Mouse (Mus musculus) hindbrain, postnatal 0 days (tissue): Measurements from ENCODE around the gene Ctsf. TPM values are rescaled to one million over a fixed set of nuclear protein-coding genes. Genes with fewer than 3 reads are reported as not detected.
"Not testable (repeated sequence)": the region's sequence is repeated elsewhere in the genome, so short reads cannot be mapped to it uniquely, and the experiment has no call there.

ENCODE experiments used
- ATAC-seq: fragments of 200-750 bp; cut with Nextera tagmentation; 2 replicates; pipeline ENCODE4 v1.8.0; 2017; ENCODE audit warnings: mild to moderate bottlenecking, moderate TSS enrichment, moderate library complexity
- DNase-seq: peaks from one replicate; pipeline ENCODE4 v3.0.0-alpha.2; 2015; ENCODE audit warnings: low spot score
- H3K27ac ChIP-seq: fragments of 300-500 bp; sonication (generic); 2 replicates; pipeline ENCODE4 v1.5.1; 2014; ENCODE audit warnings: mild to moderate bottlenecking
- H3K27me3 ChIP-seq: fragments of 300-500 bp; sonication (generic); 2 replicates; pipeline ENCODE4 v1.6.1; 2014; ENCODE audit warnings: low read length, mixed read lengths; ENCODE audit not compliant: insufficient read depth
- H3K36me3 ChIP-seq: fragments of 300-500 bp; sonication (generic); 2 replicates; pipeline ENCODE4 v1.6.1; 2014; ENCODE audit warnings: low read length, mixed read lengths; ENCODE audit not compliant: insufficient read depth
- H3K4me1 ChIP-seq: fragments of 300-500 bp; sonication (generic); 2 replicates; pipeline ENCODE4 v1.6.1; 2014; ENCODE audit warnings: antibody characterized with exemption, low read length, mixed read lengths; ENCODE audit not compliant: insufficient read depth
- H3K4me2 ChIP-seq: fragments of 300-500 bp; sonication (generic); 2 replicates; pipeline ENCODE4 v1.6.1; 2014; ENCODE audit warnings: low read depth, mild to moderate bottlenecking, low read length, moderate library complexity, mixed read lengths
- H3K4me3 ChIP-seq: fragments of 300-500 bp; sonication (generic); 2 replicates; pipeline ENCODE4 v1.5.1; 2014; ENCODE audit warnings: low read length
- H3K9ac ChIP-seq: fragments of 300-500 bp; sonication (generic); replicated peaks from 2 replicates; pipeline ENCODE4 v1.6.1; 2014; ENCODE audit warnings: mild to moderate bottlenecking, low read length, moderate library complexity, mixed read lengths
- H3K9me3 ChIP-seq: fragments of 300-500 bp; sonication (generic); 2 replicates; pipeline ENCODE4 v1.6.1; 2016; ENCODE audit warnings: low read length, mixed read lengths
- CTCF ChIP-seq: IDR thresholded peaks from 2 replicates; pipeline ENCODE4 v1.5.1; 2016; ENCODE audit warnings: antibody characterized with exemption, control low read depth, low read depth
- WGBS: fragments of 180-500 bp; shearing (Covaris S2); extraction: QIAGEN DNeasy Blood & Tissue Kit; methylation state at CpG from one replicate; pipeline ENCODE4 v1.1.7; 2014; 5-methylcytosine and 5-hydroxymethylcytosine counted together
- polyA plus RNA-seq: library from polyadenylated mRNA; unstranded; fragments of >200 nt; fragmentation: Nextera tagmentation; extraction: Ambion mirVana; gene quantifications from 2 replicates; pipeline ENCODE4 v1.2.1, GENCODE M21; 2015
- total RNA-seq: library from RNA; depleted of rRNA; stranded (reverse); fragments of >200 nt; gene quantifications from 2 replicates; pipeline ENCODE4 v1.2.3, GENCODE M21; 2014; rRNA removed

Gene Ctsf
- total RNA-seq (80.2 and 147 TPM in 2 replicates), polyA plus RNA-seq (98.2 and 106 TPM in 2 replicates)

GRCm38 (mm10) chr19:4854552-4855469 lies at the start of gene Ctsf:
Gene Ctsf (plus strand): TSS chr19:4855130.
- ATAC-seq: peak; percentile 93
- H3K4me3 ChIP-seq: peak within 1 kb of the TSS; percentile 75
- H3K9ac ChIP-seq: peak within 1 kb of the TSS; percentile 76
- no peaks in the 10 kb centered on the region for H3K9me3 ChIP-seq
- peak within 1 kb of the TSS; percentile 60 for H3K27ac ChIP-seq
- H3K36me3 ChIP-seq: peaks cover 12% of the 10 kb centered on the region
- no peak; the same call in 1 of the 2 replicates for TF ChIP-seq CTCF
- peak within 1 kb of the TSS; percentile 99 for H3K4me2 ChIP-seq
- H3K27me3 ChIP-seq: no peaks in the 10 kb centered on the region
- WGBS: 4% methylated on average over 45 of the region's 45 CpGs
- H3K4me1 ChIP-seq: no peaks in the 10 kb centered on the region
- peak; percentile 93 for DNase-seq

- DNase-seq: no peak
- Histone ChIP-seq H3K36me3 (no peaks in the 10 kb centered on the region), H3K4me1 (peaks cover 12% of the 10 kb centered on the region; the same call in 1 of the 2 replicates), H3K27ac (peak overlapping the region; percentile 95), H3K4me2 (peak overlapping the region; percentile 92), H3K9me3 (no peaks in the 10 kb centered on the region), H3K9ac (peak overlapping the region; percentile 71), H3K27me3 (no peaks in the 10 kb centered on the region), H3K4me3 (peak overlapping the region; percentile 83)
- no peak for TF ChIP-seq CTCF
- no peak for ATAC-seq
- WGBS: under 1% methylated on average over 14 of the region's 14 CpGs
Observed at GRCm38 (mm10) chr19:4810309-4810708, 44.6 kb upstream of the Ctsf start.

GRCm38 (mm10) chr19:4810746-4811062 lies 44.2 kb upstream of the Ctsf start:
- peak overlapping the region; percentile 92 for H3K4me2 ChIP-seq
- no peak for TF ChIP-seq CTCF
- ATAC-seq (no peak), DNase-seq (no peak)
- H3K27ac ChIP-seq: peak overlapping the region; percentile 95
- 0% methylated on average over 17 of the region's 17 CpGs for WGBS
- no peaks in the 10 kb centered on the region for H3K9me3 ChIP-seq
- no peaks in the 10 kb centered on the region for H3K36me3 ChIP-seq
- peak overlapping the region; percentile 71 for H3K9ac ChIP-seq
- peaks cover 12% of the 10 kb centered on the region; the same call in 1 of the 2 replicates for H3K4me1 ChIP-seq
- peak overlapping the region; percentile 83 for H3K4me3 ChIP-seq
- H3K27me3 ChIP-seq: no peaks in the 10 kb centered on the region

- Histone ChIP-seq H3K27me3 (no peaks in the 10 kb centered on the region), H3K9me3 (no peaks in the 10 kb centered on the region), H3K9ac (peak within 1 kb of the TSS; percentile 71), H3K4me2 (peak within 1 kb of the TSS; percentile 92), H3K27ac (peak within 1 kb of the TSS; percentile 95), H3K4me1 (peaks cover 12% of the 10 kb centered on the region; the same call in 1 of the 2 replicates), H3K36me3 (no peaks in the 10 kb centered on the region), H3K4me3 (peak within 1 kb of the TSS; percentile 83)
- WGBS: under 1% methylated on average over 83 of the region's 83 CpGs
- peak; percentile 98 for ATAC-seq
- peak; percentile 100 for DNase-seq
- no peak for TF ChIP-seq CTCF
Observed at GRCm38 (mm10) chr19:4811063-4811908, 43.6 kb upstream of the Ctsf start, which contains the start of the genes Gm21992 and Rbm14. Gene Gm21992 (minus strand): TSS chr19:4811612. Gene Rbm14 (minus strand): TSS chr19:4811634.

- DNase-seq (no peak), ATAC-seq (peak; percentile 42)
- H3K9ac ChIP-seq: peak overlapping the region; percentile 71; the same call in 1 of the 2 replicates
- no peaks in the 10 kb centered on the region for H3K36me3 ChIP-seq
- H3K9me3 ChIP-seq: no peaks in the 10 kb centered on the region
- H3K27ac ChIP-seq: peak overlapping the region; percentile 95
- H3K27me3 ChIP-seq: no peaks in the 10 kb centered on the region
- H3K4me1 ChIP-seq: peaks cover 12% of the 10 kb centered on the region; the same call in 1 of the 2 replicates
- H3K4me3 ChIP-seq: peak overlapping the region; percentile 83
- H3K4me2 ChIP-seq: peak overlapping the region; percentile 92
- WGBS: 5% methylated on average over 12 of the region's 12 CpGs
- no peak for TF ChIP-seq CTCF
Observed at GRCm38 (mm10) chr19:4811909-4812242, 43.1 kb upstream of the Ctsf start.

- H3K27me3 ChIP-seq: not testable (repeated sequence)
- 79% methylated on average over 8 of the region's 8 CpGs for WGBS
Observed at GRCm38 (mm10) chr19:4812334-4812949, 42.5 kb upstream of the Ctsf start.

More at GRCm38 (mm10) chr19:4812334-4812949, 42.5 kb upstream of the Ctsf start:
- Histone ChIP-seq H3K4me1 (peaks cover 12% of the 10 kb centered on the region; the same call in 1 of the 2 replicates), H3K4me3 (peak overlapping the region; percentile 83), H3K27ac (peak overlapping the region; percentile 95; the same call in 1 of the 2 replicates), H3K4me2 (peak overlapping the region; percentile 92), H3K9ac (peak overlapping the region; percentile 71; the same call in 1 of the 2 replicates)
- not testable (repeated sequence) for H3K9me3 ChIP-seq, ATAC-seq, H3K36me3 ChIP-seq, DNase-seq
- TF ChIP-seq CTCF: 0 out of 2 replicates have a peak, but pooled peaks have one; percentile 20
